Mouse (Mus musculus) midbrain, embryonic 14.5 days (tissue): ENCODE data around the gene Tmem150c. TPM values are rescaled to one million over a fixed set of nuclear protein-coding genes. Genes with fewer than 3 reads are reported as not detected.
A peak's percentile ranks its signal among the peaks of the same experiment; 100 is the strongest.

Experiments used
- ATAC-seq: fragments of 200-750 bp; cut with Nextera tagmentation; 2 replicates; pipeline ENCODE4 v1.8.0; 2017; ENCODE audit warnings: moderate number of reproducible peaks, moderate library complexity; ENCODE audit not compliant: low FRiP score, low TSS enrichment
- DNase-seq: peaks from one replicate; pipeline ENCODE4 v3.0.0-alpha.2; 2015
- H3K27ac ChIP-seq: fragments of 300-500 bp; sonication (generic); replicated peaks from 2 replicates; pipeline ENCODE4 v1.5.1; 2014; ENCODE audit warnings: mild to moderate bottlenecking, low read depth, low read length, moderate library complexity
- H3K27me3 ChIP-seq: fragments of 300-500 bp; sonication (generic); 2 replicates; pipeline ENCODE4 v1.6.1; 2014; ENCODE audit warnings: low read length, control low read depth, mixed read lengths; ENCODE audit not compliant: control insufficient read depth, insufficient read depth
- H3K36me3 ChIP-seq: fragments of 300-500 bp; sonication (generic); 2 replicates; pipeline ENCODE4 v1.6.1; 2014; ENCODE audit warnings: low read length, control low read depth; ENCODE audit not compliant: control insufficient read depth, insufficient read depth
- H3K4me1 ChIP-seq: fragments of 300-500 bp; sonication (generic); 2 replicates; pipeline ENCODE4 v1.6.1; 2014; ENCODE audit warnings: mild to moderate bottlenecking, antibody characterized with exemption, low read length, control low read depth; ENCODE audit not compliant: control insufficient read depth, insufficient read depth
- H3K4me2 ChIP-seq: fragments of 300-500 bp; sonication (generic); 2 replicates; pipeline ENCODE4 v1.6.1; 2014; ENCODE audit warnings: mild to moderate bottlenecking, low read length, moderate library complexity
- H3K4me3 ChIP-seq: fragments of 300-500 bp; sonication (generic); replicated peaks from 2 replicates; pipeline ENCODE4 v1.5.1; 2014; ENCODE audit warnings: low read depth, low read length
- H3K9ac ChIP-seq: fragments of 300-500 bp; sonication (generic); replicated peaks from 2 replicates; pipeline ENCODE4 v1.6.1; 2014; ENCODE audit warnings: mild to moderate bottlenecking, low read length, moderate library complexity
- H3K9me3 ChIP-seq: fragments of 300-500 bp; sonication (generic); 2 replicates; pipeline ENCODE4 v1.6.1; 2016; ENCODE audit warnings: low read length, control low read depth, mixed read lengths; ENCODE audit not compliant: control insufficient read depth
- WGBS: fragments of 180-500 bp; shearing (Covaris S2); extraction: QIAGEN DNeasy Blood & Tissue Kit; methylation state at CpG from one replicate; pipeline ENCODE4 v1.1.7; 2014; 5-methylcytosine and 5-hydroxymethylcytosine counted together
- polyA plus RNA-seq: library from polyadenylated mRNA; unstranded; fragments of >200 nt; fragmentation: Nextera tagmentation; extraction: Ambion mirVana; gene quantifications from 2 replicates; pipeline ENCODE4 v1.2.1, GENCODE M21; 2014

Gene Tmem150c
- polyA plus RNA-seq, 1 experiment from 2014 or later, result 20.0 TPM

GRCm38 (mm10) chr5:100196854-100197431 is 37.3 kb upstream of the Tmem150c start:
- ATAC-seq (peak; percentile 29; the same call in 1 of the 2 replicates), DNase-seq (peak; percentile 69)
- Histone ChIP-seq H3K27ac (peak overlapping the region; percentile 52), H3K4me1 (peaks cover 31% of the 10 kb centered on the region), H3K4me3 (no peak overlapping the region), H3K27me3 (no peaks in the 10 kb centered on the region), H3K9me3 (no peaks in the 10 kb centered on the region), H3K36me3 (no peaks in the 10 kb centered on the region), H3K9ac (no peak overlapping the region), H3K4me2 (no peak overlapping the region)
- 43% methylated on average over 15 of the region's 15 CpGs for WGBS

- H3K4me3 ChIP-seq, result no peak overlapping the region
- no peaks in the 10 kb centered on the region for H3K27me3 ChIP-seq
- no peak overlapping the region for H3K4me2 ChIP-seq
- no peak for ATAC-seq
- no peak overlapping the region for H3K9ac ChIP-seq
- H3K9me3 ChIP-seq, result no peaks in the 10 kb centered on the region
- WGBS, result 74% methylated on average over 9 of the region's 9 CpGs
- no peak for DNase-seq
- H3K27ac ChIP-seq, result no peak overlapping the region
- no peaks in the 10 kb centered on the region for H3K36me3 ChIP-seq
- peaks cover 31% of the 10 kb centered on the region for H3K4me1 ChIP-seq
Observed at GRCm38 (mm10) chr5:100196397-100196796, 36.8 kb upstream of the Tmem150c start.

GRCm38 (mm10) chr5:100191438-100192190 is 32.0 kb upstream of the Tmem150c start:
- no peak overlapping the region for H3K27ac ChIP-seq
- 0 out of 2 replicates have a peak, but pooled peaks cover 5% of the 10 kb centered on the region for H3K4me1 ChIP-seq
- H3K4me3 ChIP-seq, result no peak overlapping the region
- H3K9me3 ChIP-seq, result no peaks in the 10 kb centered on the region
- H3K36me3 ChIP-seq, result no peaks in the 10 kb centered on the region
- H3K4me2 ChIP-seq, result no peak overlapping the region
- WGBS, result 90% methylated on average over 14 of the region's 14 CpGs
- no peak overlapping the region for H3K9ac ChIP-seq
- no peak for ATAC-seq
- H3K27me3 ChIP-seq, result no peaks in the 10 kb centered on the region
- no peak for DNase-seq

GRCm38 (mm10) chr5:100187035-100187901 is 27.7 kb upstream of the Tmem150c start:
- 83% methylated on average over 3 of the region's 3 CpGs for WGBS
- H3K9me3 ChIP-seq, result no peaks in the 10 kb centered on the region
- no peak overlapping the region for H3K4me3 ChIP-seq
- H3K27me3 ChIP-seq, result no peaks in the 10 kb centered on the region
- no peak overlapping the region for H3K27ac ChIP-seq
- ATAC-seq (no peak), DNase-seq (no peak)
- H3K4me1 ChIP-seq, result no peaks in the 10 kb centered on the region
- H3K9ac ChIP-seq, result no peak overlapping the region
- H3K4me2 ChIP-seq, result no peak overlapping the region
- no peaks in the 10 kb centered on the region for H3K36me3 ChIP-seq

GRCm38 (mm10) chr5:100186618-100187017 is 27.0 kb upstream of the Tmem150c start:
- H3K4me3 ChIP-seq, result no peak overlapping the region
- no peaks in the 10 kb centered on the region for H3K9me3 ChIP-seq
- no peak overlapping the region for H3K4me2 ChIP-seq
- H3K36me3 ChIP-seq, result no peaks in the 10 kb centered on the region
- H3K27ac ChIP-seq, result no peak overlapping the region
- H3K9ac ChIP-seq, result no peak overlapping the region
- no peaks in the 10 kb centered on the region for H3K27me3 ChIP-seq
- H3K4me1 ChIP-seq, result no peaks in the 10 kb centered on the region
- no peak for DNase-seq
- WGBS, result 78% methylated on average over 7 of the region's 7 CpGs
- no peak for ATAC-seq

GRCm38 (mm10) chr5:100185895-100186294 is 26.3 kb upstream of the Tmem150c start:
- no peaks in the 10 kb centered on the region for H3K4me1 ChIP-seq
- DNase-seq, result no peak
- H3K36me3 ChIP-seq, result no peaks in the 10 kb centered on the region
- H3K4me2 ChIP-seq, result no peak overlapping the region
- WGBS, result 27% methylated on average over 7 of the region's 7 CpGs
- H3K4me3 ChIP-seq, result no peak overlapping the region
- ATAC-seq, result no peak
- H3K27ac ChIP-seq, result no peak overlapping the region
- no peaks in the 10 kb centered on the region for H3K9me3 ChIP-seq
- no peaks in the 10 kb centered on the region for H3K27me3 ChIP-seq
- no peak overlapping the region for H3K9ac ChIP-seq

- H3K4me2 ChIP-seq, result no peak overlapping the region
- no peak overlapping the region for H3K27ac ChIP-seq
- ATAC-seq, result no peak
- H3K4me3 ChIP-seq, result no peak overlapping the region
- 15% methylated on average over 1 of the region's 1 CpGs for WGBS
- H3K9me3 ChIP-seq, result no peaks in the 10 kb centered on the region
- H3K9ac ChIP-seq, result no peak overlapping the region
- H3K36me3 ChIP-seq, result no peaks in the 10 kb centered on the region
- peaks cover 7% of the 10 kb centered on the region; the same call in 1 of the 2 replicates for H3K4me1 ChIP-seq
- no peak for DNase-seq
- no peaks in the 10 kb centered on the region for H3K27me3 ChIP-seq
Observed at GRCm38 (mm10) chr5:100181011-100181410, 21.4 kb upstream of the Tmem150c start.

GRCm38 (mm10) chr5:100178781-100179165 is 19.2 kb upstream of the Tmem150c start:
- H3K4me1 ChIP-seq, result peaks cover 13% of the 10 kb centered on the region
- no peak overlapping the region for H3K27ac ChIP-seq
- no peaks in the 10 kb centered on the region for H3K27me3 ChIP-seq
- H3K9me3 ChIP-seq, result no peaks in the 10 kb centered on the region
- no peak for ATAC-seq
- H3K36me3 ChIP-seq, result no peaks in the 10 kb centered on the region
- H3K4me3 ChIP-seq, result no peak overlapping the region
- H3K4me2 ChIP-seq, result no peak overlapping the region
- no peak overlapping the region for H3K9ac ChIP-seq
- 75% methylated on average over 2 of the region's 2 CpGs for WGBS
- no peak for DNase-seq
